Mouse (Mus musculus) lung, postnatal 36 days (tissue): ENCODE measurements around the gene Tnr.

Source experiments
- DNase-seq: peaks from one replicate; pipeline ENCODE4 v3.0.0; 2022; ENCODE audit warnings: mixed read lengths

The Tnr gene

GRCm38 (mm10) chr1:159735099-159735498, 211.5 kb downstream of the Tnr start:
- DNase-seq, result no peak

GRCm38 (mm10) chr1:159739478-159739877, 215.9 kb downstream of the Tnr start:
- no peak for DNase-seq

GRCm38 (mm10) chr1:159741237-159742002, 217.9 kb downstream of the Tnr start:
- no peak for DNase-seq

GRCm38 (mm10) chr1:159742003-159742274, 218.4 kb downstream of the Tnr start:
- DNase-seq, result no peak

- DNase-seq, result no peak
These were observed 220.2 kb downstream of the Tnr start for GRCm38 (mm10) chr1:159743744-159744253.

- no peak for DNase-seq
These were observed 221.7 kb downstream of the Tnr start for GRCm38 (mm10) chr1:159745311-159745710.

GRCm38 (mm10) chr1:159747969-159748368, 224.4 kb downstream of the Tnr start:
- DNase-seq, result no peak

GRCm38 (mm10) chr1:159750411-159750810, 226.8 kb downstream of the Tnr start:
- no peak for DNase-seq

GRCm38 (mm10) chr1:159750876-159751275, 227.3 kb downstream of the Tnr start:
- DNase-seq, result no peak

GRCm38 (mm10) chr1:159760970-159761369, 237.4 kb downstream of the Tnr start:
- no peak for DNase-seq

GRCm38 (mm10) chr1:159763901-159764300, 240.3 kb downstream of the Tnr start:
- DNase-seq, result no peak

GRCm38 (mm10) chr1:159764897-159765296, 241.3 kb downstream of the Tnr start:
- no peak for DNase-seq

- no peak for DNase-seq
These were observed 246.4 kb downstream of the Tnr start for GRCm38 (mm10) chr1:159769948-159770347.

GRCm38 (mm10) chr1:159773671-159774070, 250.1 kb downstream of the Tnr start:
- no peak for DNase-seq

GRCm38 (mm10) chr1:159775168-159775567, 251.6 kb downstream of the Tnr start:
- DNase-seq, result no peak

GRCm38 (mm10) chr1:159777107-159777506, 253.5 kb downstream of the Tnr start:
- DNase-seq, result no peak

GRCm38 (mm10) chr1:159779424-159779823, 255.9 kb downstream of the Tnr start:
- no peak for DNase-seq

GRCm38 (mm10) chr1:159783842-159784241, 260.3 kb downstream of the Tnr start:
- peak; percentile 49 for DNase-seq

GRCm38 (mm10) chr1:159788312-159788711, 264.7 kb downstream of the Tnr start:
- DNase-seq, result no peak

GRCm38 (mm10) chr1:159792546-159792945, 269.0 kb downstream of the Tnr start:
- no peak for DNase-seq

- no peak for DNase-seq
These were observed 272.5 kb downstream of the Tnr start for GRCm38 (mm10) chr1:159796021-159796420.

GRCm38 (mm10) chr1:159800366-159800765, 276.8 kb downstream of the Tnr start:
- DNase-seq, result no peak

- DNase-seq, result no peak
These were observed 278.2 kb downstream of the Tnr start for GRCm38 (mm10) chr1:159801753-159802152.

- no peak for DNase-seq
These were observed 280.1 kb downstream of the Tnr start for GRCm38 (mm10) chr1:159803711-159804110.

GRCm38 (mm10) chr1:159809493-159809892, 285.9 kb downstream of the Tnr start:
- DNase-seq, result no peak
